Mouse (Mus musculus) midbrain, embryonic 15.5 days (tissue): Measurements from ENCODE around the gene Hc. TPM values are rescaled to one million over a fixed set of nuclear protein-coding genes. Genes with fewer than 3 reads are reported as not detected.

Experiments used
- ATAC-seq: fragments of 200-750 bp; cut with Nextera tagmentation; replicated peaks from 2 replicates; pipeline ENCODE4 v1.8.0; 2017; ENCODE audit warnings: moderate TSS enrichment
- H3K27ac ChIP-seq: fragments of 300-500 bp; sonication (generic); 2 replicates; pipeline ENCODE4 v1.5.1; 2015; ENCODE audit warnings: mild to moderate bottlenecking, inconsistent platforms
- H3K27me3 ChIP-seq: fragments of 300-500 bp; sonication (generic); replicated peaks from 2 replicates; pipeline ENCODE4 v1.6.1; 2015; ENCODE audit warnings: inconsistent platforms
- H3K36me3 ChIP-seq: fragments of 300-500 bp; sonication (generic); replicated peaks from 2 replicates; pipeline ENCODE4 v1.6.1; 2015; ENCODE audit warnings: inconsistent platforms
- H3K4me1 ChIP-seq: fragments of 300-500 bp; sonication (generic); 2 replicates; pipeline ENCODE4 v1.6.1; 2015; ENCODE audit warnings: inconsistent platforms
- H3K4me2 ChIP-seq: fragments of 300-500 bp; sonication (generic); 2 replicates; pipeline ENCODE4 v1.6.1; 2015; ENCODE audit warnings: inconsistent platforms, mild to moderate bottlenecking, moderate library complexity
- H3K4me3 ChIP-seq: fragments of 300-500 bp; sonication (generic); 2 replicates; pipeline ENCODE4 v1.5.1; 2015; ENCODE audit warnings: mild to moderate bottlenecking, inconsistent platforms
- H3K9ac ChIP-seq: fragments of 300-500 bp; sonication (generic); 2 replicates; pipeline ENCODE4 v1.6.1; 2015; ENCODE audit warnings: mild to moderate bottlenecking, inconsistent platforms
- H3K9me3 ChIP-seq: fragments of 300-500 bp; sonication (generic); 2 replicates; pipeline ENCODE4 v1.6.1; 2016; ENCODE audit warnings: inconsistent platforms
- WGBS: fragments of 180-500 bp; shearing (Covaris S2); methylation state at CpG from one replicate; pipeline ENCODE4 v1.1.7; 2015; ENCODE audit warnings: mixed read lengths; 5-methylcytosine and 5-hydroxymethylcytosine counted together
- polyA plus RNA-seq: library from polyadenylated mRNA; unstranded; fragments of >200 nt; fragmentation: Nextera tagmentation; extraction: Ambion mirVana; gene quantifications from 2 replicates; pipeline ENCODE4 v1.2.1, GENCODE M21; 2015

The Hc gene
- polyA plus RNA-seq, 1 experiment from 2014 or later: 1.2 TPM

GRCm38 (mm10) chr2:34969166-34969565 is 92.1 kb downstream of the Hc start:
- H3K4me1 ChIP-seq: no peaks in the 10 kb centered on the region
- no peak overlapping the region for H3K4me3 ChIP-seq
- no peak overlapping the region for H3K4me2 ChIP-seq
- no peak overlapping the region for H3K9ac ChIP-seq
- 55% methylated on average over 7 of the region's 7 CpGs for WGBS
- 0 out of 2 replicates have a peak, but pooled peaks have one; percentile 37 for ATAC-seq
- H3K9me3 ChIP-seq: no peaks in the 10 kb centered on the region
- H3K27ac ChIP-seq: no peak overlapping the region
- no peaks in the 10 kb centered on the region for H3K36me3 ChIP-seq
- no peaks in the 10 kb centered on the region for H3K27me3 ChIP-seq

- no peak overlapping the region for H3K27ac ChIP-seq
- no peak for ATAC-seq
- no peak overlapping the region for H3K4me3 ChIP-seq
- no peaks in the 10 kb centered on the region for H3K36me3 ChIP-seq
- no peaks in the 10 kb centered on the region for H3K27me3 ChIP-seq
- no peak overlapping the region for H3K9ac ChIP-seq
- WGBS: 90% methylated on average over 8 of the region's 8 CpGs
- no peaks in the 10 kb centered on the region for H3K9me3 ChIP-seq
- no peak overlapping the region for H3K4me2 ChIP-seq
- no peaks in the 10 kb centered on the region for H3K4me1 ChIP-seq
Observed at GRCm38 (mm10) chr2:34966243-34966934, 94.8 kb downstream of the Hc start.

- no peaks in the 10 kb centered on the region for H3K27me3 ChIP-seq
- H3K4me2 ChIP-seq: no peak overlapping the region
- no peak overlapping the region for H3K27ac ChIP-seq
- no peak overlapping the region for H3K4me3 ChIP-seq
- H3K9ac ChIP-seq: no peak overlapping the region
- H3K9me3 ChIP-seq: no peaks in the 10 kb centered on the region
- no peaks in the 10 kb centered on the region for H3K4me1 ChIP-seq
- ATAC-seq: no peak
- no peaks in the 10 kb centered on the region for H3K36me3 ChIP-seq
- 67% methylated on average over 8 of the region's 8 CpGs for WGBS
Observed at GRCm38 (mm10) chr2:34965806-34966205, 95.4 kb downstream of the Hc start.

GRCm38 (mm10) chr2:34965293-34965692 is 95.9 kb downstream of the Hc start:
- Histone ChIP-seq H3K27ac (no peak overlapping the region), H3K4me1 (no peaks in the 10 kb centered on the region), H3K4me2 (no peak overlapping the region), H3K9me3 (no peaks in the 10 kb centered on the region), H3K4me3 (no peak overlapping the region), H3K9ac (no peak overlapping the region), H3K36me3 (no peaks in the 10 kb centered on the region), H3K27me3 (no peaks in the 10 kb centered on the region)
- ATAC-seq: no peak
- 44% methylated on average over 9 of the region's 9 CpGs for WGBS

- no peak for ATAC-seq
- no peak overlapping the region for H3K27ac ChIP-seq
- no peak overlapping the region for H3K4me2 ChIP-seq
- 63% methylated on average over 9 of the region's 9 CpGs for WGBS
- H3K9me3 ChIP-seq: no peaks in the 10 kb centered on the region
- H3K36me3 ChIP-seq: no peaks in the 10 kb centered on the region
- H3K4me3 ChIP-seq: no peak overlapping the region
- no peaks in the 10 kb centered on the region for H3K4me1 ChIP-seq
- H3K27me3 ChIP-seq: no peaks in the 10 kb centered on the region
- H3K9ac ChIP-seq: no peak overlapping the region
Observed at GRCm38 (mm10) chr2:34964651-34965050, 96.6 kb downstream of the Hc start.

- Histone ChIP-seq H3K27ac (no peak overlapping the region), H3K4me1 (no peaks in the 10 kb centered on the region), H3K9me3 (no peaks in the 10 kb centered on the region), H3K36me3 (no peaks in the 10 kb centered on the region), H3K4me3 (no peak overlapping the region), H3K27me3 (no peaks in the 10 kb centered on the region), H3K9ac (no peak overlapping the region), H3K4me2 (no peak overlapping the region)
- no peak for ATAC-seq
- 86% methylated on average over 6 of the region's 6 CpGs for WGBS
Observed at GRCm38 (mm10) chr2:34964230-34964629, 97.0 kb downstream of the Hc start.

GRCm38 (mm10) chr2:34963371-34963956 is 97.8 kb downstream of the Hc start:
- no peak overlapping the region for H3K9ac ChIP-seq
- no peak for ATAC-seq
- WGBS: 85% methylated on average over 13 of the region's 13 CpGs

GRCm38 (mm10) chr2:34962893-34963292 is 98.3 kb downstream of the Hc start:
- no peak overlapping the region for H3K9ac ChIP-seq
- no peaks in the 10 kb centered on the region for H3K4me1 ChIP-seq

More at GRCm38 (mm10) chr2:34963371-34963956, 97.8 kb downstream of the Hc start:
- H3K36me3 ChIP-seq: no peaks in the 10 kb centered on the region
- H3K4me1 ChIP-seq: no peaks in the 10 kb centered on the region
- H3K4me3 ChIP-seq: no peak overlapping the region
- no peak overlapping the region for H3K4me2 ChIP-seq
- no peaks in the 10 kb centered on the region for H3K9me3 ChIP-seq
- no peaks in the 10 kb centered on the region for H3K27me3 ChIP-seq
- H3K27ac ChIP-seq: no peak overlapping the region

GRCm38 (mm10) chr2:34962211-34962610 is 99.0 kb downstream of the Hc start:
- ATAC-seq: no peak
- WGBS: 81% methylated on average over 2 of the region's 2 CpGs

More at GRCm38 (mm10) chr2:34962893-34963292, 98.3 kb downstream of the Hc start:
- no peaks in the 10 kb centered on the region for H3K36me3 ChIP-seq
- H3K4me2 ChIP-seq: no peak overlapping the region
- ATAC-seq: no peak
- H3K9me3 ChIP-seq: no peaks in the 10 kb centered on the region
- WGBS: 91% methylated on average over 9 of the region's 9 CpGs
- no peak overlapping the region for H3K4me3 ChIP-seq
- no peaks in the 10 kb centered on the region for H3K27me3 ChIP-seq
- H3K27ac ChIP-seq: no peak overlapping the region

GRCm38 (mm10) chr2:34961481-34962036 is 99.7 kb downstream of the Hc start, which contains the start of gene Traf1:
Traf1 (minus strand) TSS chr2:34961772.
- H3K9ac ChIP-seq: no peak within 1 kb of the TSS
- no peak for ATAC-seq
- no peaks in the 10 kb centered on the region for H3K4me1 ChIP-seq
- WGBS: 22% methylated on average over 20 of the region's 20 CpGs
- H3K36me3 ChIP-seq: no peaks in the 10 kb centered on the region
- no peaks in the 10 kb centered on the region for H3K9me3 ChIP-seq
- peak within 1 kb of the TSS; percentile 47 for H3K4me2 ChIP-seq
- H3K27me3 ChIP-seq: no peaks in the 10 kb centered on the region
- H3K27ac ChIP-seq: no peak within 1 kb of the TSS
- H3K4me3 ChIP-seq: peak within 1 kb of the TSS; percentile 22

More at GRCm38 (mm10) chr2:34962211-34962610, 99.0 kb downstream of the Hc start:
- Histone ChIP-seq H3K4me2 (no peak overlapping the region), H3K9ac (no peak overlapping the region), H3K9me3 (no peaks in the 10 kb centered on the region), H3K4me3 (no peak overlapping the region), H3K36me3 (no peaks in the 10 kb centered on the region), H3K27me3 (no peaks in the 10 kb centered on the region), H3K4me1 (no peaks in the 10 kb centered on the region), H3K27ac (no peak overlapping the region)

- H3K36me3 ChIP-seq: no peaks in the 10 kb centered on the region
- H3K4me1 ChIP-seq: no peaks in the 10 kb centered on the region
- no peak overlapping the region for H3K27ac ChIP-seq
- peak overlapping the region; percentile 47 for H3K4me2 ChIP-seq
- ATAC-seq: no peak
- no peak overlapping the region for H3K4me3 ChIP-seq
- H3K27me3 ChIP-seq: no peaks in the 10 kb centered on the region
- H3K9ac ChIP-seq: no peak overlapping the region
- H3K9me3 ChIP-seq: no peaks in the 10 kb centered on the region
- WGBS: 77% methylated on average over 6 of the region's 6 CpGs
Observed at GRCm38 (mm10) chr2:34960966-34961365, 100.3 kb downstream of the Hc start.

GRCm38 (mm10) chr2:34960466-34960865 is 100.8 kb downstream of the Hc start:
- ATAC-seq: no peak
- Histone ChIP-seq H3K27ac (no peak overlapping the region), H3K9ac (no peak overlapping the region), H3K36me3 (no peaks in the 10 kb centered on the region), H3K27me3 (no peaks in the 10 kb centered on the region), H3K4me3 (no peak overlapping the region), H3K4me2 (no peak overlapping the region), H3K9me3 (no peaks in the 10 kb centered on the region), H3K4me1 (no peaks in the 10 kb centered on the region)
- WGBS: 92% methylated on average over 4 of the region's 5 CpGs
